In genomic region chr10:95207423-95207822, GRCm38 (mm10) we compare ENCODE assay signal across 27 mouse cellular contexts.
"Had no signal": no experiment of that assay in that cellular context is flagged by ENCODE, and none has a peak within 500 bp of the region (broad histone marks: within the 10 kb centered on the region; RNA-seq: fewer than 3 reads in every experiment).

No protein-coding gene starts in this region.

- H3K27ac ChIP-seq: embryonic facial prominence, embryonic 10.5 days; embryonic facial prominence, embryonic 12.5 days; embryonic facial prominence, embryonic 13.5 days; embryonic facial prominence, embryonic 15.5 days; forebrain, embryonic 10.5 days; forebrain, embryonic 12.5 days; forebrain, embryonic 13.5 days; forebrain, embryonic 15.5 days; gastrocnemius, adult 2 months; heart, adult 2 months had no signal

- H3K4me3 ChIP-seq: embryonic facial prominence, embryonic 10.5 days; embryonic facial prominence, embryonic 12.5 days; embryonic facial prominence, embryonic 13.5 days; embryonic facial prominence, embryonic 15.5 days; erythroblast, embryonic 14.5 days; forebrain, embryonic 10.5 days; forebrain, embryonic 12.5 days; forebrain, embryonic 13.5 days; forebrain, embryonic 15.5 days; gastrocnemius, adult 2 months; heart, adult 2 months had no signal

- DNase-seq: cerebellum, adult 2 months; cerebellum, adult 8-10 months; cerebellum, adult 9-10 months; cerebellum, adult 9-11 months; cerebellum, postnatal 10 days; cerebellum, postnatal 14 days; cerebellum, postnatal 25 days; cerebellum, postnatal 36 days; embryo, embryonic 11 days; gastrocnemius, adult 2 months; gastrocnemius, postnatal 10 days; gastrocnemius, postnatal 14 days; gastrocnemius, postnatal 25 days; gastrocnemius, postnatal 36 days; heart, adult 18-20 months; heart, adult 2 months had no signal

- H3K9ac ChIP-seq: embryonic facial prominence, embryonic 12.5 days; embryonic facial prominence, embryonic 13.5 days; embryonic facial prominence, embryonic 15.5 days; forebrain, embryonic 12.5 days; forebrain, embryonic 13.5 days; forebrain, embryonic 15.5 days had no signal

- ATAC-seq: forebrain, embryonic 13.5 days; forebrain, embryonic 14.5 days; forebrain, embryonic 15.5 days; forebrain, embryonic 16.5 days had no signal

- H3K9me3 ChIP-seq: embryonic facial prominence, embryonic 10.5 days; embryonic facial prominence, embryonic 12.5 days; embryonic facial prominence, embryonic 13.5 days; embryonic facial prominence, embryonic 15.5 days; forebrain, embryonic 10.5 days; forebrain, embryonic 12.5 days; forebrain, embryonic 13.5 days; forebrain, embryonic 15.5 days had no signal

- H3K4me1 ChIP-seq: forebrain, embryonic 12.5 days; forebrain, embryonic 13.5 days had no signal

- H3K4me2 ChIP-seq: embryonic facial prominence, embryonic 12.5 days; embryonic facial prominence, embryonic 13.5 days; embryonic facial prominence, embryonic 15.5 days; forebrain, embryonic 12.5 days; forebrain, embryonic 13.5 days; forebrain, embryonic 15.5 days had no signal

- H3K27me3 ChIP-seq: embryonic facial prominence, embryonic 12.5 days; embryonic facial prominence, embryonic 13.5 days; embryonic facial prominence, embryonic 15.5 days; forebrain, embryonic 12.5 days; forebrain, embryonic 13.5 days; forebrain, embryonic 15.5 days had no signal

- H3K36me3 ChIP-seq: embryonic facial prominence, embryonic 10.5 days; embryonic facial prominence, embryonic 12.5 days; embryonic facial prominence, embryonic 13.5 days; embryonic facial prominence, embryonic 15.5 days; forebrain, embryonic 10.5 days; forebrain, embryonic 12.5 days; forebrain, embryonic 15.5 days had no signal
